Mouse (Mus musculus): ENCODE measurements around the gene Phlda1. TPM values are rescaled to one million over a fixed set of nuclear protein-coding genes. Genes with fewer than 3 reads are reported as not detected.

Gene Phlda1
- polyA plus RNA-seq, 1 experiment from 2014 or later: 15.8 TPM

Other genes with a start within 250 kb of the Phlda1 start
- gene Bbs10, start 207.6 kb upstream of the Phlda1 start, polyA plus RNA-seq (2014; fragmentation: Nextera tagmentation; extraction: Ambion mirVana): 3.1 and 4.3 TPM in 2 replicates
- gene Nap1l1, start 33.1 kb upstream of the Phlda1 start, polyA plus RNA-seq (2014; fragmentation: Nextera tagmentation; extraction: Ambion mirVana): 313 and 324 TPM in 2 replicates

Measured in liver, embryonic 11.5 days (tissue).